Mouse (Mus musculus) heart, embryonic 14.5 days (tissue): Measurements from ENCODE around the gene Hoxa13. TPM values are rescaled to one million over a fixed set of nuclear protein-coding genes. Genes with fewer than 3 reads are reported as not detected.
A peak's percentile ranks its signal among the peaks of the same experiment; 100 is the strongest.

Experiments used
- ATAC-seq: fragments of 200-750 bp; cut with Nextera tagmentation; 2 replicates; pipeline ENCODE4 v1.8.0; 2017; ENCODE audit warnings: low read depth, moderate TSS enrichment; ENCODE audit not compliant: insufficient number of reproducible peaks, insufficient read depth, low FRiP score
- H3K27ac ChIP-seq, 2 experiments: fragments of 200-500 bp in 1 of 2; fragments of 300-500 bp in 1 of 2; sonication (generic) in 1 of 2; replicated peaks in 1 of 2; 2 replicates each; pipeline ENCODE4 v1.5.1; 2012 to 2014; ENCODE audit warnings: low read depth in 2 of 2, low read length in 2 of 2, control low read depth in 1 of 2, mild to moderate bottlenecking in 1 of 2, mixed read lengths in 1 of 2; ENCODE audit not compliant: control insufficient read depth in 1 of 2, insufficient read depth in 1 of 2
- H3K27me3 ChIP-seq: fragments of 300-500 bp; sonication (generic); 2 replicates; pipeline ENCODE4 v1.6.1; 2014; ENCODE audit warnings: mild to moderate bottlenecking, low read length, control low read depth; ENCODE audit not compliant: control insufficient read depth, insufficient read depth
- H3K36me3 ChIP-seq: fragments of 300-500 bp; sonication (generic); 2 replicates; pipeline ENCODE4 v1.6.1; 2014; ENCODE audit warnings: mild to moderate bottlenecking, control low read depth, low read length, mixed read lengths; ENCODE audit not compliant: control insufficient read depth, insufficient read depth
- H3K4me1 ChIP-seq, 2 experiments: fragments of 200-500 bp in 1 of 2; fragments of 300-500 bp in 1 of 2; sonication (generic) in 1 of 2; 2 replicates each; pipeline ENCODE4 v1.6.1; 2012 to 2014; ENCODE audit warnings: low read length in 2 of 2, control low read depth in 1 of 2, mixed read lengths in 1 of 2; ENCODE audit not compliant: control insufficient read depth in 2 of 2, insufficient read depth in 2 of 2
- H3K4me2 ChIP-seq: fragments of 300-500 bp; sonication (generic); 2 replicates; pipeline ENCODE4 v1.6.1; 2014; ENCODE audit warnings: mild to moderate bottlenecking, low read length
- H3K4me3 ChIP-seq, 2 experiments: fragments of 200-500 bp in 1 of 2; fragments of 300-500 bp in 1 of 2; sonication (generic) in 1 of 2; 2 replicates each; pipeline ENCODE4 v1.5.1; 2012 to 2014; ENCODE audit warnings: low read length in 2 of 2, mild to moderate bottlenecking in 2 of 2, control low read depth in 1 of 2, low read depth in 1 of 2, moderate library complexity in 1 of 2; ENCODE audit not compliant: control insufficient read depth in 1 of 2, insufficient read depth in 1 of 2
- H3K9ac ChIP-seq: fragments of 300-500 bp; sonication (generic); 2 replicates; pipeline ENCODE4 v1.6.1; 2014; ENCODE audit warnings: mild to moderate bottlenecking, low read length
- H3K9me3 ChIP-seq: fragments of 300-500 bp; sonication (generic); 2 replicates; pipeline ENCODE4 v1.6.1; 2016; ENCODE audit warnings: low read length, control low read depth; ENCODE audit not compliant: control insufficient read depth
- WGBS: fragments of 180-500 bp; shearing (Covaris S2); extraction: QIAGEN DNeasy Blood & Tissue Kit; methylation state at CpG from one replicate; pipeline ENCODE4 v1.1.7; 2014; 5-methylcytosine and 5-hydroxymethylcytosine counted together
- polyA plus RNA-seq: library from polyadenylated mRNA; unstranded; fragments of >200 nt; fragmentation: Nextera tagmentation; extraction: Ambion mirVana; gene quantifications from 2 replicates; pipeline ENCODE4 v1.2.1, GENCODE M21; 2014

Gene Hoxa13
- polyA plus RNA-seq, 1 experiment from 2014 or later = not detected

DNA sequence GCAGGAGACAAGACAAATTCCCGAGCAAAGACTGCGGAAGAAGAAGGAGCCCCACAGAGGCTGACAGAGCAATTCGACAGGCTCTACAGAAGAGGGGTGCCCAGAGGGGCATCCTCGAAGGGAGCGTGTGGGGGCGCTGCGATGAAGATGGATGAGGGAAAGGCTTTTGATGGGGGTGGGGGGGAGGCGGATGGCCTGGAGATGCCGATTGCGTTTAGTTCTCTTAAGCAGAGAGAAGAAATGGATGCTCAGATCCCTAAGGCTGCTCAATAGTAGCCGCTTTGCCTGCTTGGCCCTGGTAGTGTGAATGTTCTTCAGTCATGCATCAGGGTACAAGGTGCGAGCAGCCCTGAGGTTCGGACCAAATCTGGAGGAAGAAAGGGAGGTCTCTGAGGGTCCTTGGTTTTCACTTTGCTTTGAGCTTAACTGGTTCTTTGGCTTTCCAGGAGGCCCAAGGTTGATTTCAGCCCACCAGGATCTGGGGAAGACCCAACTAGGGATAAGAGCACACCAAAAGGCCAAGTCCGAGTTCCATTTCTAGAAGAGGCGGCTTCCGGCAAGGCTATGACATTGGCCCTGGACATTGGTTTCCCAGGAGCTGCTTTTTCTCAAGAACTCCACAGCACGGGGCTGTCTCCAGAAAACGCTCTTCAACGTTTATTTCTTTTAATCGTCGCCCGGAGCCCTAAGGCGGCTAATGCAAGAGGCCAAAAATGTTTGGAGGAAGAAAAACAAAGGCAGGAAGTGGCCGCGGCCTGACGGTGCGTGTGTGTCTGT lies 11.9 kb downstream of the Hoxa13 start:
- Histone ChIP-seq H3K4me1 (peaks cover 0 to 8% of the 10 kb centered on the region in 2 experiments; a peak in 2 of 4 replicates), H3K36me3 (no peaks in the 10 kb centered on the region), H3K9ac (no peak overlapping the region), H3K27ac (no peak overlapping the region), H3K27me3 (peaks cover 97% of the 10 kb centered on the region), H3K4me2 (no peak overlapping the region), H3K9me3 (no peaks in the 10 kb centered on the region), H3K4me3 (0 out of 4 replicates have a peak overlapping the region, but pooled peaks of 1 of the 2 experiments have one; percentile 3)
- WGBS = 1% methylated on average over 27 of the region's 27 CpGs
- ATAC-seq = no peak

GRCm38 (mm10) chr6:52247766-52248637 lies 12.7 kb downstream of the Hoxa13 start:
- Histone ChIP-seq H3K4me1 (peaks cover 0 to 6% of the 10 kb centered on the region in 2 experiments; a peak in 2 of 4 replicates), H3K9me3 (no peaks in the 10 kb centered on the region), H3K27me3 (peaks cover 98% of the 10 kb centered on the region), H3K9ac (no peak overlapping the region), H3K4me2 (no peak overlapping the region), H3K4me3 (no peak overlapping the region), H3K27ac (no peak overlapping the region), H3K36me3 (no peaks in the 10 kb centered on the region)
- ATAC-seq = no peak
- 2% methylated on average over 23 of the region's 23 CpGs for WGBS

DNA sequence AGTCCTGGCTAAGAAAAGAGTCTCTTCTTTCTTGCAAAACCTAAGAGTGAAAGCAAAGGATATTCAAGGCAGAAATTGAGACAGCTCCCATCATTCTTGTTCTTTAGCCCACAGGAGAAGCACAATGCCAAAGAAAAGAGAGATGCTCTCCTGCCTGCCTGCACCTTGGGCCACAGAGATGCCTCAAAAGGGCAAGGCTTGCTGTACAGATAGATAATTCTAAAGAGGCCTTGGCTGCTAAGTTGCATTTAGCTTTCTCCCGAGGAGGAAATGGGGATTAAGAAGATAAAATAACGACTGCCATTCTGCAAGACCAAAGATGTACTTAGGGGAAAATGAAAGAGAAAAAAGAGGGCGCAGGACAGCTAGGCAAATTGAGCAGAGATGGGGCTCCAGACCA lies 13.8 kb downstream of the Hoxa13 start:
- no peaks in the 10 kb centered on the region for H3K36me3 ChIP-seq
- no peak for ATAC-seq
- H3K9me3 ChIP-seq = no peaks in the 10 kb centered on the region
- no peak overlapping the region for H3K9ac ChIP-seq
- H3K4me2 ChIP-seq = no peak overlapping the region
- no peak overlapping the region for H3K4me3 ChIP-seq
- peaks cover 98% of the 10 kb centered on the region for H3K27me3 ChIP-seq
- peaks cover 0 to 6% of the 10 kb centered on the region in 2 experiments; a peak in 2 of 4 replicates for H3K4me1 ChIP-seq
- H3K27ac ChIP-seq = no peak overlapping the region
- 2% methylated on average over 3 of the region's 3 CpGs for WGBS

GRCm38 (mm10) chr6:52246403-52246803 lies 14.3 kb downstream of the Hoxa13 start:
- under 1% methylated on average over 26 of the region's 26 CpGs for WGBS
- H3K9me3 ChIP-seq = no peaks in the 10 kb centered on the region
- H3K27me3 ChIP-seq = peaks cover 98% of the 10 kb centered on the region
- H3K4me1 ChIP-seq = peaks cover 0 to 6% of the 10 kb centered on the region in 2 experiments; a peak in 2 of 4 replicates
- no peak overlapping the region for H3K4me3 ChIP-seq
- H3K36me3 ChIP-seq = no peaks in the 10 kb centered on the region
- no peak overlapping the region for H3K9ac ChIP-seq
- no peak overlapping the region for H3K27ac ChIP-seq
- no peak overlapping the region for H3K4me2 ChIP-seq
- no peak for ATAC-seq

DNA sequence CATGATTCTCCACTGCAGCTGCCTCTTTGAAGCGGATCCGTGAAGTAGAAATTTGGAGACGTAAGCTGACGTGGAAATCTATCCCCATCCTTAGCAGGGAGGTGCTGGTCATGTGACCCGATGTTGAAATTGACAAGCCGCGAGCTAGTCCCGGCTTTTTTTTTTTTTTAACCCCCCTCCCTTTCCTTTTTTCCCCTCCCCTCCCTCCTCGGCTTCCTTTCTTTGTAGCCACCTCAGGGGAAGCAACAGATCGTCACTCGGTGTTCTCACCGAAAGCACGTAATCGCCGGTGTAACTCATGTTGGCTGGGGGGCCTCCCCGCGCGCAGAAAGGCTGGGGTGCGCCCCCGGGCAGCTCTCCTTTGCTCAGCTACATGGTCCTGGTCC lies 14.9 kb downstream of the Hoxa13 start, which contains the start of gene Hoxa11:
Gene Hoxa11, minus strand, starts transcription at position 54 of the 386 bp plus-strand sequence.
- peak within 1 kb of the TSS; percentile 33 for H3K4me2 ChIP-seq
- peak within 1 kb of the TSS in 1 of 2 experiments; percentile 15; a peak in 1 of 4 replicates for H3K4me3 ChIP-seq
- H3K36me3 ChIP-seq = no peaks in the 10 kb centered on the region
- peaks cover 98% of the 10 kb centered on the region for H3K27me3 ChIP-seq
- under 1% methylated on average over 20 of the region's 20 CpGs for WGBS
- H3K4me1 ChIP-seq = peaks cover 0 to 6% of the 10 kb centered on the region in 2 experiments; a peak in 2 of 4 replicates
- no peaks in the 10 kb centered on the region for H3K9me3 ChIP-seq
- H3K27ac ChIP-seq = no peak within 1 kb of the TSS
- no peak within 1 kb of the TSS for H3K9ac ChIP-seq
- no peak for ATAC-seq

DNA sequence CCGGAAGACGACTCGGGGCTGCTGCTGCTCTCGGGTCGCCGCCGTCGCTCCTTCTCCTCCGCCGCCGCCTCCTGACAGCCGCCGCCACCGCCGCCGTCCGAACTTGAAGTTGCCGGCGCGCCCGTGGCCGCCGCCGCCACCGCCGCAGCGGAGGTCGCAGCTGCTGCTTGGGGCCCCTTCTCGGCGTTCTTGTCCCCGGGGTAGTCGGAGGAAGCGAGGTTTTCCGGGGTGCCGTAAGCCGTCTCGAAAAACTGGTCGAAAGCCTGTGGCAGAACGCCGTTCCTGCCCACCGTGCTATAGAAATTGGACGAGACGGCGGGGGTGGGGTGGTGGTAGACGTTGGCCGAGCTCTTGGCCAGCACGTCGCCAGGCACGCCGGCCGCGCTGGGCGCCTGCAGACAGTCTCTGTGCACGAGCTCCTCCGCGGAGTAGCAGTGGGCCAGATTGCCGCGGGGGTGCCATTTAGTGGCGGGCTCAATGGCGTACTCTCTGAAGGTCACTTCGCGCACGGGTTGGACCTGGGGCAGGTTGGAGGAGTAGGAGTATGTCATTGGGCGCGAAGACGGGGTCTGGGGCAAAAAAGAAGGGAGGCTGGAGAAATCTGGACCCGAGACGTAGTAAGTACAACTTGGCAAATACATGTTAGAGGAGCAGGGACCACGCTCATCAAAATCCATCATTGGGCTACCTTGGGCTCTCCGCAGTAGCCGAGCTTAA lies 15.5 kb downstream of the Hoxa13 start:
- H3K4me3 ChIP-seq = peak overlapping the region in 1 of 2 experiments; percentile 15; a peak in 1 of 4 replicates
- H3K4me1 ChIP-seq = peaks cover under 1 to 6% of the 10 kb centered on the region in 2 experiments; a peak in 2 of 4 replicates
- no peak overlapping the region for H3K9ac ChIP-seq
- H3K27ac ChIP-seq = no peak overlapping the region
- H3K9me3 ChIP-seq = no peaks in the 10 kb centered on the region
- H3K27me3 ChIP-seq = peaks cover 100% of the 10 kb centered on the region
- H3K4me2 ChIP-seq = peak overlapping the region; percentile 33
- no peaks in the 10 kb centered on the region for H3K36me3 ChIP-seq
- ATAC-seq = no peak
- 1% methylated on average over 59 of the region's 71 CpGs for WGBS
